Mouse (Mus musculus): ENCODE results near the gene Carmil2. TPM values are rescaled to one million over a fixed set of nuclear protein-coding genes. Genes with fewer than 3 reads are reported as not detected.

Carmil2 gene
- polyA plus RNA-seq (2015; fragmentation: Nextera tagmentation; extraction: Ambion mirVana) = 0.26 and 0.35 TPM in 2 replicates

DNA sequence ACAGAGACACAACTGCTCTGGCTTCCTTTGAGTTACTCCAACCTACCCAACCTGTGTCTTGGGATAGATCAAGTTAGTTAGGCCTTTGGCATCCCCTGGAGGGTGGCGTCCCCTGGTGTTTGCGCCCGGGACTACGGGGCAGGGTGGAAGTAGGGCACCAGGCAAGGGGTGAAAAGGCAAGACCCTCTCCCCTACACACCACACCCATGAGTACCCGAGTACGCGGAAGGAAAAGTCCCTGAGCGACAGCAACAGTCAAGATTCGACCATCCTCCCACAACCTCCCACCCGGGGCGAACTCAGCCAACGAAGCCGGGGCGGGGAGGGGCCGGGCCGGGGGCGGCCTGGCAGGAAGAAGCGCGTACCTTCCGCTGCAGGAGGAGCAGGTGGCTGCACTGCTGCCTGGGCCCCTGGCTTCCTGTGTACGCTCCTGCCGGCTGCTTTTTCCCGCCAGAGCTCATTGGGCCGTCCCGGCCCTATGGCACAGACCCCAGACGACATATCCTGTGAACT, at the start of gene Carmil2:
Gene Carmil2, plus strand, starts transcription at position 479 of the 513 bp plus-strand sequence.
- Histone ChIP-seq H3K4me1 (ENCODE audit: insufficient read depth, low read depth, low read length) (no peaks in the 10 kb centered on the region), H3K9ac (replicated peaks; ENCODE audit: low read depth) (no peak within 1 kb of the TSS)
- peak; percentile 42 for DNase-seq (ENCODE audit: low spot score)

DNA sequence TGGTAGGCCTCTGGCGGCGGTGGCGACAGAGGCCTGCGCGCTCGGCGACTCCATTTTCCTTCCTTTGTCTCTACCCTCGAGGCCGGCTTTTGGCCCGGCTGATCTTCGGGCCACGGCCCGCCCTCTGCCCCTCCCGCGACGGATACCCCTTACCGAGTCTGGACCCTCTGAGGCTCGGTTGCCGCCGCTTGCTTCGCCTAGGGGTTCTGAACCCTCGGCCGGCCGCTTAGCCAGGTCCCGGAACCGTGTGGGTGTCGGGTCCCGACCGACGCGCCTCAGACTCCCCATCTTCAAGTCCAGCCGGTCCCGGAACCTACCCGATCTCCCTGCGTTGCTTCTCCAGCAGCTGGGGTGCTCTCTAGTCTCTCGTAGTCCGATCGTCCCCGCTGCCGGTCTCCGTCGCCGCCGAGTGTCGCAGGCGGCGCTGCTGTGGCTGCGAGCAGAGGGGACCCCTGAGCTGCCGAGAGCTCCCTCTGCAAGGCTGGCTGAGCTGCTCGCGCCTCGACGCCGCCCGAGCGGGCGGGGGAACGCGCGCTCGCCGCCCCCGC, 49.0 kb upstream of the Carmil2 start, which contains the start of gene Agrp:
Gene Agrp, minus strand, starts transcription at position 431 of the 548 bp plus-strand sequence.
- H3K4me2 ChIP-seq (replicated peaks; ENCODE audit: low read depth, low read length) = peak within 1 kb of the TSS; percentile 88
- DNase-seq (ENCODE audit: low spot score) (peak; percentile 52), ATAC-seq (peak; percentile 13)
- H3K36me3 ChIP-seq (ENCODE audit: insufficient read depth, low read length) = no peaks in the 10 kb centered on the region
- H3K9me3 ChIP-seq (ENCODE audit: low read length) = no peaks in the 10 kb centered on the region
- TF ChIP-seq EP300 (IDR thresholded peaks at IDR 0.05) = no peak
- TF ChIP-seq CTCF (IDR thresholded peaks at IDR 0.05) = peak; percentile 32
- peak within 1 kb of the TSS; percentile 99 for H3K27ac ChIP-seq (ENCODE audit: low read length)
- under 1% methylated on average over 60 of the region's 63 CpGs for WGBS
- no peaks in the 10 kb centered on the region for H3K27me3 ChIP-seq (replicated peaks; ENCODE audit: insufficient read depth, low read length)
- peaks cover 7% of the 10 kb centered on the region; the same call in 1 of the 2 replicates for H3K4me1 ChIP-seq (ENCODE audit: insufficient read depth, low read depth, low read length)
- peak within 1 kb of the TSS; percentile 94 for H3K4me3 ChIP-seq (ENCODE audit: low read depth, low read length)
- peak within 1 kb of the TSS; percentile 89 for H3K9ac ChIP-seq (replicated peaks; ENCODE audit: low read depth)

More for the DNA sequence above, at the start of gene Carmil2:
- no peaks in the 10 kb centered on the region for H3K9me3 ChIP-seq (ENCODE audit: low read length)
- H3K27me3 ChIP-seq (replicated peaks; ENCODE audit: insufficient read depth, low read length) = no peaks in the 10 kb centered on the region
- no peak within 1 kb of the TSS for H3K27ac ChIP-seq (ENCODE audit: low read length)
- H3K4me3 ChIP-seq (ENCODE audit: low read depth, low read length) = no peak within 1 kb of the TSS; the same call in 1 of the 2 replicates
- peak; percentile 61 for ATAC-seq
- peaks cover 18% of the 10 kb centered on the region; the same call in 1 of the 2 replicates for H3K36me3 ChIP-seq (ENCODE audit: insufficient read depth, low read length)
- TF ChIP-seq CTCF (IDR thresholded peaks at IDR 0.05) (peak; percentile 85), EP300 (IDR thresholded peaks at IDR 0.05) (no peak)
- WGBS = 11% methylated on average over 17 of the region's 26 CpGs
- H3K4me2 ChIP-seq (replicated peaks; ENCODE audit: low read depth, low read length) = peak within 1 kb of the TSS; percentile 43

DNA sequence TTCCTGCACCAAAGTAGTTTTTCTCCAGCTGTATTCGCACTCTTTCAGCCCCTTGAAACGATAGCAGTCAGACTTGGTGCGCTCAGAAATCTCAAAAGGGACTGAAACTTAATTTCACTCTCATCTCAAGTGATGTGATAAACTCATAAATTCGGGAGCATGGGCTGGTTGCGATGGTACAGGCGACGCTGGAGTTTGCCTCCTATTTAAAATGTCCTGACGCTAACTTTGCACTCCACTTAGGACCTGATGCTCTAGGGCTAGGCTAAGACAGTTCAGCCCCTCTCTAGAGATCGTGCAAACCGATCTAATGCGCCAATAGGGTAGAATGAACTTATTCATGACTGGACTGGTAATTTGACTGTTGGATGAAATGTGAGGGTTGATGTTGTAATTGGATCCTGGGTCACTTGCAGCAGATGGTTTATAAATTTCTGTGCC, 48.5 kb upstream of the Carmil2 start:
- Histone ChIP-seq H3K36me3 (ENCODE audit: insufficient read depth, low read length) (no peaks in the 10 kb centered on the region), H3K27ac (ENCODE audit: low read length) (peak overlapping the region; percentile 99), H3K9ac (replicated peaks; ENCODE audit: low read depth) (peak overlapping the region; percentile 89), H3K4me1 (ENCODE audit: insufficient read depth, low read depth, low read length) (peaks cover 7% of the 10 kb centered on the region; the same call in 1 of the 2 replicates), H3K4me2 (replicated peaks; ENCODE audit: low read depth, low read length) (peak overlapping the region; percentile 88), H3K27me3 (replicated peaks; ENCODE audit: insufficient read depth, low read length) (no peaks in the 10 kb centered on the region), H3K9me3 (ENCODE audit: low read length) (no peaks in the 10 kb centered on the region), H3K4me3 (ENCODE audit: low read depth, low read length) (peak overlapping the region; percentile 94)
- no peak for TF ChIP-seq CTCF (IDR thresholded peaks at IDR 0.05)
- TF ChIP-seq EP300 (IDR thresholded peaks at IDR 0.05) = no peak
- under 1% methylated on average over 11 of the region's 11 CpGs for WGBS
- peak; percentile 65 for DNase-seq (ENCODE audit: low spot score)
- no peak for ATAC-seq

DNA sequence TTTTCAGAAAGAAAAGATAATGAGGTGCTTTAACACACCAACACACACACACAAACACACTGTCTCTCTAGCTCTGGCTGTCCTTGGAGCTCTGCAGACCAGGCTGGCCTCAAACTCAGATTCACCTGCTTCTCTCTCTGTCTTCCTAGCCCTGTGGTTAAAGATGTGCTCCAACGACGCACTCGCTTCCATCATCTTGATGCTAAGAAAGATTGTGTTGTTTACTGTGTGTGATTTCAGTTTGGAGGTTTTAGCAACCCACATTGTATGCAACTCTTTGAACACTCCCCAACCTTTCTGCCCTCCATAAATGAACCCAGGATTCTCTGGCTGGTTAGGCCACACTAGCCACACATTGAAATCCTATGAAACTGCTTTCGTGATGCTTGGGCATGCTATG, 47.6 kb upstream of the Carmil2 start:
- H3K9ac ChIP-seq (replicated peaks; ENCODE audit: low read depth) = no peak overlapping the region
- H3K27ac ChIP-seq (ENCODE audit: low read length) = no peak overlapping the region
- peak overlapping the region; percentile 88; the same call in 1 of the 2 replicates for H3K4me2 ChIP-seq (replicated peaks; ENCODE audit: low read depth, low read length)
- TF ChIP-seq CTCF (IDR thresholded peaks at IDR 0.05) (no peak), EP300 (IDR thresholded peaks at IDR 0.05) (no peak)
- no peak for DNase-seq (ENCODE audit: low spot score)
- no peaks in the 10 kb centered on the region for H3K36me3 ChIP-seq (ENCODE audit: insufficient read depth, low read length)
- no peak overlapping the region for H3K4me3 ChIP-seq (ENCODE audit: low read depth, low read length)
- no peaks in the 10 kb centered on the region for H3K27me3 ChIP-seq (replicated peaks; ENCODE audit: insufficient read depth, low read length)
- ATAC-seq = no peak
- 75% methylated on average over 4 of the region's 4 CpGs for WGBS
- no peaks in the 10 kb centered on the region for H3K9me3 ChIP-seq (ENCODE audit: low read length)
- H3K4me1 ChIP-seq (ENCODE audit: insufficient read depth, low read depth, low read length) = peaks cover 7% of the 10 kb centered on the region; the same call in 1 of the 2 replicates

DNA sequence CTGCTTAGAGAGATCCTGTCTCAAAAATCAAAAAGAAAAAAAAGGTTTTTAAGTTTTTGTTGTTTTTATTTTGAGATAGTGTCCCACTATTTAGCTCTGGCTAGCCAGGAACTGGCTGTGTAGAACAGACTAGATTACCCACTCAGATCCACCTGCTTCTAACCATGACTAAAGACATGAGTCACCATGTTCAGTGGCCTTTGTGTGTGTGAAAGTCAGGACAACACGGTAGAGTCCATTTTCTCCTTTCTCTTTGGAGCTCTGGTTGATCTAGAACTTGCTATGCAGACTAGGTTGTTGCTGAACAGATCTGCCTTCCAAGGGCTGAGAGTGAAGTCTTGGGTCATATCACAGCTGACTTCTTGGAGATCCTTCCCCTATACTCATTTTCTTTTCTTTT, 46.2 kb upstream of the Carmil2 start:
- peaks cover 7% of the 10 kb centered on the region; the same call in 1 of the 2 replicates for H3K4me1 ChIP-seq (ENCODE audit: insufficient read depth, low read depth, low read length)
- 79% methylated on average over 1 of the region's 1 CpGs for WGBS
- ATAC-seq (no peak), DNase-seq (ENCODE audit: low spot score) (no peak)
- H3K9ac ChIP-seq (replicated peaks; ENCODE audit: low read depth) = no peak overlapping the region
- no peaks in the 10 kb centered on the region for H3K36me3 ChIP-seq (ENCODE audit: insufficient read depth, low read length)
- H3K27ac ChIP-seq (ENCODE audit: low read length) = no peak overlapping the region
- H3K4me2 ChIP-seq (replicated peaks; ENCODE audit: low read depth, low read length) = no peak overlapping the region
- TF ChIP-seq CTCF (IDR thresholded peaks at IDR 0.05) (no peak), EP300 (IDR thresholded peaks at IDR 0.05) (no peak)
- no peaks in the 10 kb centered on the region for H3K9me3 ChIP-seq (ENCODE audit: low read length)
- H3K27me3 ChIP-seq (replicated peaks; ENCODE audit: insufficient read depth, low read length) = no peaks in the 10 kb centered on the region
- H3K4me3 ChIP-seq (ENCODE audit: low read depth, low read length) = no peak overlapping the region

DNA sequence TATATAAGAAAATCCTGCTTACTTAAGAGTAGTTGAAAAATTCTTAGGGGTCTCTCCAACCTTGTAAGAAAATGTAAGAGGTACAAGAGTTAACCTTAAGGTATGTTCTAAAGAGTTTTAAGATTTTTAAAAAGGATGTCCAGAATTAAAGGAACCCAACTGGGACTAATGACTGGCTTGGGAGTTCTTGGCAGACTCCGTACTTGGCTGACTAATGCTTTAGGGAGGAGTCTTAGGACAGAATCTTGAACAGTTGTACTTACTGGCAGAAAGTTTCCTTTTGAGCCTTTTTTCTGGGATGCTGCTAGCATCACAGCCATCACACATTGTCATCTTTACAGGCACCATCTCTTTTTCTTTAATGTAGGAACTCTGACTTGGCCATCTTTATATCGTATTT, 45.6 kb upstream of the Carmil2 start:
- no peak overlapping the region for H3K4me3 ChIP-seq (ENCODE audit: low read depth, low read length)
- peaks cover 7% of the 10 kb centered on the region; the same call in 1 of the 2 replicates for H3K4me1 ChIP-seq (ENCODE audit: insufficient read depth, low read depth, low read length)
- ATAC-seq = no peak
- TF ChIP-seq EP300 (IDR thresholded peaks at IDR 0.05) (no peak), CTCF (IDR thresholded peaks at IDR 0.05) (no peak)
- H3K9ac ChIP-seq (replicated peaks; ENCODE audit: low read depth) = no peak overlapping the region
- H3K27ac ChIP-seq (ENCODE audit: low read length) = no peak overlapping the region
- no peaks in the 10 kb centered on the region for H3K9me3 ChIP-seq (ENCODE audit: low read length)
- H3K36me3 ChIP-seq (ENCODE audit: insufficient read depth, low read length) = no peaks in the 10 kb centered on the region
- peak; percentile 52 for DNase-seq (ENCODE audit: low spot score)
- no peaks in the 10 kb centered on the region for H3K27me3 ChIP-seq (replicated peaks; ENCODE audit: insufficient read depth, low read length)
- whole genome bisulfite sequencing = 43% methylated on average over 2 of the region's 2 CpGs
- no peak overlapping the region for H3K4me2 ChIP-seq (replicated peaks; ENCODE audit: low read depth, low read length)

All from lung, postnatal 0 days (tissue).